Mouse (Mus musculus): ENCODE measurements at regions not wholly inside any gene's neighbourhood (a gene's known extent, or its start where the extent isn't known, plus 50 kb on each side); places are given as distances from the start of the nearest gene placed in this dataset.
A peak's percentile ranks its signal among the peaks of the same experiment; 100 is the strongest.

DNA sequence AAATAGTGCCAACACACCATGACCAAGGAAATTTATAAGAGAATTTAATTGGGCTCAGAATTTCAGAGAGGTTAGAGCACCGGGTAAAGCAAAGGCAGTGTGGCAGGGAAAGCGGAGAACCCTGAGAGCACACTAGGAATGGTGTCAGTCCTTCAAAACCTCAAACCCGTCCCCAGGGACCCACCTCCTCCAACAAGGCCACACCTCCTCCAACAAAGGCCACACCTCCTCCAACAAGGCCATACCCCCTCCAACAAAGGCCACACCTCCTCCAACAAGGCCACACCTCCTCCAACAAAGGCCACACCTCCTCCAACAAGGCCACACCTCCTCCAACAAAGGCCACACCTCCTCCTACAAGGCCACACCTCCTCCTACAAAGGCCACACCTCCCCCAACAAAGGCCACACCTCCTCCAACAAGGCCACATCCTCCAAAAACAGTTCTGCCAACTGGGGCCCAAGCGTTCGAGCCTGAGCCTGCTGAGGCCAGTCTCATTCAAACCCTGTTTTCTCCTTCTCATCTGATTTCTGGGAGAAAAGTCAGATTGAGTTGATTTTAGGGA, 109.8 kb upstream of the Zfp217 start:
- no peak for DNase-seq

GRCm38 (mm10) chr2:170255997-170256396, 108.1 kb upstream of the Zfp217 start:
- no peak for DNase-seq

DNA sequence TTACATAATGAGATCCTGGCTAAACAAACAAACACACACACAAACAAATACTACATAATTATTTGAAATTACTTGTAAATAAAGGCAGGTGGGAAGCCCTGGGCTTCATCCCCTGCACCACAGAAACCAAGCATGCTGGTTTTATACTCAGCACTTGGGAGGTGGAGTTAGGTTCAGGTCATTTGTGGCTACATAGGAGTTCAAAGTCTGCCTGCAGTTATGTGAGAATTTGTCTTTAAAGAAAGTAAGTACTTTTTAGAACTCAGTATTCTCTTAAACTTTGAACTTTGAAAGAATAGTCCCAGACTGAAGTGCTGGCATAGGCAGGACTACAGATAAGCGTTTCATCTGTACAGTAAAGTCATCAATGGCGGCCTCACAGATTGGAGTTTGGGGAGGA, 107.6 kb upstream of the Zfp217 start:
- no peak for DNase-seq

GRCm38 (mm10) chr2:170253681-170254440, 106.0 kb upstream of the Zfp217 start:
- DNase-seq = no peak

GRCm38 (mm10) chr2:170252255-170253034, 104.5 kb upstream of the Zfp217 start:
- DNase-seq = peak; percentile 61 to 68

DNA sequence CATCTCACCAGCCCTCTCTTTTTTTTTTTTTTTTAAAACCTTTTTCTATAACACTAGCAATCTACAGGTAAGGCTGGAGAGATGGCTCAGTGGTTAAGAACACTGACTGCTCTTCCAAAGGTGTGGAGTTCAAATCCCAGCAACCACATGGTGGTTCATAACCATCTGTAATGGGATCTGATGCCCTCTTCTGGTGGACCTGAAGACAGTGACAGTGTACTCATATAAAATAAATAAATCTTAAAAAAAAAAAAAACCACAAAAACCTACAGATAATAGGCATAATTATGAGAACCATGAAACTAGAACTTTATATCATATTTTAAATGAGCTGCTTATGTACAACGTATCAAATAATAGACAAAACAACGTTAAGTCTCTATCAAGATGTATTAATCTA, 102.8 kb upstream of the Zfp217 start:
- no peak for DNase-seq

GRCm38 (mm10) chr2:170247702-170248445, 100.0 kb upstream of the Zfp217 start:
- DNase-seq = no peak

GRCm38 (mm10) chr2:170245637-170246341, 97.9 kb upstream of the Zfp217 start:
- DNase-seq = no peak

- no peak for DNase-seq
Observed at GRCm38 (mm10) chr2:170244108-170244507, 96.2 kb upstream of the Zfp217 start.

- no peak for DNase-seq
Observed at GRCm38 (mm10) chr2:170237959-170238358, 90.1 kb upstream of the Zfp217 start.

DNA sequence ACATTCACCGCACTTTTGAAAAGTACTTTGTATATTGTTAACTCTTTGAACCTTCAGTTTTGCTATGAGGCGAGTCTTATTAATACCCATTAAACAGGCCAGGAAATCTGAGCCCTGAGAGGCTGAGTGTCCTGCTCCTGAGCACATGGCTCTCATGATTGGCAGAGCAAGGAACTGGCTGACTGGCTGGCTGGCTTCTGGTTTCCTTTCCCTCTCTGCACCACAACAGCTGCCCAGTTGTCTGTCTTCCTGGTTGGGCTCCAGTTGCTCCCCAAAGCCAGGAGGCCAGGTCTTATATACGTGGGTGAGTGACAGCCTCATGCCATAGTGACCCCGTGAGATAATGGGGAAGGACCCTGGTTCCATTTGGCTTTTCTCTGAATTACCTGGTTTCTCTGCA, 85.5 kb upstream of the Zfp217 start:
- no peak for DNase-seq

DNA sequence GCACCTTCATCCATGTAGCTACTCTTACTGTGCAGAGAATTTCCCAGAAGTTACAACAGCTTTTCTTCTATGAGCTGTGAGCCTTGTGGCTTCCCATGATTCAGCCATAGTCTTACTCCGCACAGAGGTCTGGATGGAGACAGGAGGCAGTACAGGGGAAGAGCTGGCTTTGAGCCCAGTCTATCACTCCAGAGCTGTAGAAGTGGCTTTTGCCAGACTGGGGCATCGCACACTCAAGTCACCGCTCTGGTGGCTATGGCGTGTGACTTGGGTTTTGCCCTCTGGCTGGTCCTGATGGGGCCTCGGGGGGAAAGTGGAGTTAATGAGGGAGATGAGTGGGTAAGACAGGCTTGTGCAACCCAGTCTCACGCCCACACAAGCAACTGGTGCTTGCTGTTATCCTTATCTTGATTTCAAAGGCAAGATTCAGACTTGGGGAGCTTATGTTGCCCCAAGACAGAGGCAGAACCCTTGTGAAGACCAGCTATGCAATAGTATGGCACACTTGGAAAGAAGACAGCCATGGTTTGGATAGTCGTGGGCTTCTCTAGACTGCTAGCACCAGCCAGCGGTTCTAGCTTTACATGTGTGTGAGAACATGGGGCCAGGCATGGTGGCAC, 81.7 kb upstream of the Zfp217 start:
- no peak for DNase-seq

DNA sequence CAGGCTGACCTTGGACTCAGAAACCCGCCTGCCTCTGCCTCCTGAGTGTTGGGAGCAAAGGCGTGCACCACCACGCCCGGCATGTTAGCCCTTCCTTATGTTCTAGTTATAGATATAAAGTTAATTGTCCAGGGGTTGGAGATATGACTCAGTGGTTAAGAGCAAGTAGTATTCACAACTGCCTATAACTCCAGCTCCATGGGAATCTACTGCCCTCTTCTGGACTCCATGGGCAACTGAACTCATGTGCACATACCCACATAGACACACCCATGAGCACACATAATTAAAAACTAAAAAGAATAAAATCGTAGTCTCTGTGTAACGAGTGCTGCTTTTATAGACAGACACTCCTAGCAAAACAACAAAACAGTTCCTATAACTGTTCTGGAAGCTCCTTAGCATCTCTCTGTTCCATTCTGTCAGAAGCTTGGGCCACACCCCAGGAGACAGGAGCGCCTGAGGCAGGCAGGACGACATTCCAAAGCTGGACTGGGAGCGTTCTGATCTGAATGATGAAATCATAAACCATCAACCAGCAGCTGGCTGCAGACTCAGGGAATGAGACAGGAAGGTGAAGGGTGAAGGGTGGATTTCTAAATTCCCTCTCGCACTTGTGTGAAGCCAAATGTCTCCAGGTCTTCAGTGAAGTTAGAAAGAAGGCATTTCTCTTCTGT, 80.6 kb upstream of the Zfp217 start:
- DNase-seq = no peak

GRCm38 (mm10) chr2:170223872-170224271, 76.0 kb upstream of the Zfp217 start:
- no peak for DNase-seq

- no peak for DNase-seq
Observed at GRCm38 (mm10) chr2:170222819-170223218, 74.9 kb upstream of the Zfp217 start.

DNA sequence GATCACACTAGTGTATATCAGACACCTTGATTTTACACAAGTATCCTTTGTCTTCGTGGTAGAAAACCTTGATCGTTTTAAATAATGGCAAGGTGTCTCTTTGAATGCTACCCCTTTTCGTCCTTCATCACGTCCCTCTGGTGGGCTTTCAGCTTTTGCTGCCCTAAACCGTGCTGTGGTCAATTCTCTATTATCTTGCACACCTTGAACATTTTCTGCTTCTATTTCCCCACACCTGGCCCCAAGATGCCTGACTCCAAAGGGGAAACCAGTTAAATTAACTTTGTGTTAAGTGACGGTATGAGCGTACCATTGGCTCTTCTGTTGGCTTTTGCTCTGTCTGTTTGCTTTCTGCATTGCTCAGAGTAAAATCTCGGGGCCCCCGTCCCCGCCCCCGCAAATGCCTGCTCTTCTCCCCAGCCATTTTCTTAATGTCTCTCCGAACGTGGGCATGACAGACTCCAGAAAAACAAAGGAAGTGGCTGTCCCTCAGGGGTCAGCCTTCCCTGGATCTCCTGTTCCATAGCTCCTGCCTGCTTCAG, 74.2 kb upstream of the Zfp217 start:
- DNase-seq = no peak

DNA sequence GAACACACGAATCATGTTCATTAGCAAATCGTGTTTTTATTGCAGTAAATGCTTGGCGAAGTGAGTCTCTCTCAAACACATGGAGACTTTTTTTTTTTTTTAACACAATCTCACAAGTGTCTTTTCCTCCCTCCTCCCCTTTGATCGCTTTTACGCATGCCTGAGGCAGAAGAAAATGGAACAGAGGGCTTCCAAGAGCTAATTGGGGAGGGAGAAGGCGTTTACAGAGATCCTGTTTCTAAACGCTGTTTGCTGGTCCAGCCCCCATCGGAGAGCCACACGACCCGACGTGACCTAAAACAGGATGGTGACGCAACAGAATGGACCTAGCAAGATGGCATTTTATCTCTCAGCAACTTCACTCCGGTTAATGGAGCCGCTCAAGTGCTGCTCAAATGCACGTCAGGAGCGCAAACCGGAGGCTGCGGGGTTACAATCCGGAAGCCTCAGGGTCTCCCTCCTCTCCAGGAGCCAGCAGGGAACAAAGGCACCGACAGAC, 73.0 kb upstream of the Zfp217 start:
- peak; percentile 60 to 70 for DNase-seq

DNA sequence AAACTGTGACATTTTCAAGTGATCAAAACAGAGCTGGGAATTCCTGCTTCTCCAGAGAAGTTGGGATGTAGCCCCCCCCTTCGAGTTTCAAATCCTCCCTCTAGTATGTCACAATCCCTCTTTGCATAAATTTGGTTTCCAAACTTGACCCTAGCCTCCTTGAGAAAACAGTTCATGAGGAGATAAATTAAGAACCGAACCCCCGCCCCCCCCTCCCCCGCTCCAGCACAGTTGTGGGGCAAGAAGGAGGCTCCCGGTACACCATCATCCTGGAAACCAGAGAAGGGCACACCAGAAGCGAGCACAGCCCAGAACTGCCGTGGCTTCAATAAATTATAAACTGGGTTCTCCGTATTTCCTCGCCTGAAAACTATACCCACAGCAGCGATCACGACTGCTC, 72.5 kb upstream of the Zfp217 start:
- no peak for DNase-seq

DNA sequence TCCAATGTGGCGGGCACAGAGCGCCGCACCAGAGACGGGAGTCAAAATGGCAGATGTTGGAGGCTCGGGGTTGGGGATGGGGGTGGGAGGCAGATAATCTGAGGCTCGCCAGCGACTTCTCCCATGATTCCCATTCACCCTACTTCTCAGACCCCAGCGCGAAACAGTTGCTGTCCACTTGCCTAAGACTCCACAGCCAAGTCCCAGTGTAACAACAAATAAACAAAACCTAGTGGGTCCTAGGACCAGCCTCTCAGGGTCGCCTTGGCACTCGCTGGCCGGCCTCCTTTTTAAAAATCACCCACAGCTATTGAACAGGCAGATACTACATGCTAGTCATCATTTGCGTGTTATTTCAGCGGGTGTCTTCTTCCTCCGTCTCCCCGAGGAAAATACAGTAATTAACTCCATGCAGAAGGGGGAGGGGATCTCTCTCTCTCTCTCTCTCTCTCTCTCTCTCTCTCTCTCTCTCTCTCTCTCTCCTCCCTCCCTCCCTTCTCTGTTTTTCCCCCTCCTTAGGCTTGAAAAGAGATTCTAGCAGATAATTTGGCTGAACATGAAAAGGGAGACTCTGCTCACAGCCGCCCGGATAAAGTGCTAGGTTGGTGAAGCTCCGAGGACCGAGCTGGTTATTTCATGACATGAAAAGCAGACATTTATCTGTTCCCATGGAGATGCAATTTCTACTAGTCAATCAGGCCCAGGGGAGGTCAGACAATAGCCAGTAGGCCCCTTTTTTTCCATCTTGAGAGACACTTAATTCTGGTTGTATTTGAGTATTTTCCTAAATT, 71.9 kb upstream of the Zfp217 start:
- DNase-seq = no peak

DNA sequence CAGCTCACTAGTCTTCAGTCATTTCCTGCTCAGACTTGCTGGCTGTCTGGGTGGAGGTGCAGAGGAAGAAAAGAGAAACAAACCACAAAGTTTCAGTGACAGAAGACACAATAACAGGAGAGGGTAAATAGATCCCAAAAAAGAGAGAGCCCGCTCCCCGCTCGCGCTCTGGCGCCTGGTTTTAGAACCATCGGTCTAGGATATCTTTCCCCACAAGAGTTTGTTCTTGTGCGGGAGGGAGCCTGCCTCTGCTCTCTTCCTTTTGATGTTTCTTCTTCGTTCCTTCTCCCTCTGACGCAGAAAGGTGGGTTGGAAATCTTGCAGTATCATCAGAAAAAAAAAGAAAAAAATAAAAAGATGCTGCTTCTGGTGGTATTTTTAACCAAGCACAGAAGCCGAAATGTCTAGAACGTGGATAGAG, 71.3 kb upstream of the Zfp217 start:
- DNase-seq = no peak
